Mouse (Mus musculus): ENCODE measurements around the gene S100pbp.

GRCm38 (mm10) chr4:129146392-129146791 is 43.1 kb downstream of the S100pbp start:
- no peak for TF ChIP-seq EP300 (IDR thresholded peaks at IDR 0.05)
- TF ChIP-seq CTCF (IDR thresholded peaks at IDR 0.05) = no peak

Data from lung, postnatal 0 days (tissue).